Mouse (Mus musculus): ENCODE measurements around the gene Smurf1. TPM values are rescaled to one million over a fixed set of nuclear protein-coding genes. Genes with fewer than 3 reads are reported as not detected.

The Smurf1 gene
- 10 to 100 TPM; 30.1 to 34.3 TPM for total RNA-seq (2021)

GRCm38 (mm10) chr5:144965639-144966351 lies at the start of gene Smurf1:
Gene Smurf1 (minus strand): TSS chr5:144965847.
- peak; percentile 73 to 79 for DNase-seq (ENCODE audit: extremely low spot score in 1 of 2, low spot score in 1 of 2)

GRCm38 (mm10) chr5:145014278-145014677 lies 48.6 kb upstream of the Smurf1 start:
- DNase-seq (ENCODE audit: extremely low spot score in 1 of 2, low spot score in 1 of 2) = no peak

DNA sequence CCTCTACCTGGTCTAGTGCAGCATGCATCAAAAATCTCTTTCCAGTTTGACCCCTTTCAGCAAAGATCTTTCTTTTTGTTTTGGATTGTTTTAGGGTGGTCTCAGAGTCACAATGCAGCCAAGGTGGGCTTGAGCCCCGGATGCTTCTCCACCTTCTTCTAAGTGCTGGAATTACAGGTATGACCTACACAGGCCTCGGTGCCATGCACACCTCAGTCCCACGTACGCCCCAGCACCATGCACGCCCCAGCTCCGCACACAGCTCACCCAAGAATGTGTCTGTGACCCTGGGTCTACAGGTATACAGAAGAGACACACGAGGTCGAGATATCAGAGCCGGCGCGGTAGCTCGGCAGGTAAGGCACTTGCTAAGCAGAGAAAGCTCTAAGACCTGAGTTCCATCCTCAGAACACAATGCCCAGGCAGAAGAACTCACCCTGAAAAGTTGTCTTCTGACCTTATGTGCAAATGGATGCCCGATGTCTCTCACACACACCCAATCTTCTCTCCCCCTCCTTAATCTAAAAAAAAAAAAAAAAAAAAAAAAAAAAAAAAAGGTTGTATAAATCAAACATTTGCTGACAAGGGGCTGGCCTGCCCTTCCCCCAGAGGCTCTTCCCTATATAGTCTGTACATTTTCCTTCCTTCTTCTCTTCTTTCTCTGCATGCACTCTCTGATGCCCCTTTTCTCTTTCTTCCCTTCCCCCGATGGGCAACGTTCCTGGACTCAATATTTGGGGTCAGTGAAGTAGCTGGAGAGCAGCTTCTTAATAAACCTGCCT lies 43.4 kb upstream of the Smurf1 start:
- no peak for DNase-seq (ENCODE audit: extremely low spot score in 1 of 2, low spot score in 1 of 2)

- DNase-seq (ENCODE audit: extremely low spot score in 1 of 2, low spot score in 1 of 2) = no peak
These were observed 39.9 kb upstream of the Smurf1 start for GRCm38 (mm10) chr5:145005596-145005995.

- DNase-seq (ENCODE audit: extremely low spot score in 1 of 2, low spot score in 1 of 2) = no peak
These were observed 38.8 kb upstream of the Smurf1 start for GRCm38 (mm10) chr5:145004495-145004894.

GRCm38 (mm10) chr5:145003362-145003761 lies 37.7 kb upstream of the Smurf1 start:
- no peak for DNase-seq (ENCODE audit: extremely low spot score in 1 of 2, low spot score in 1 of 2)

DNA sequence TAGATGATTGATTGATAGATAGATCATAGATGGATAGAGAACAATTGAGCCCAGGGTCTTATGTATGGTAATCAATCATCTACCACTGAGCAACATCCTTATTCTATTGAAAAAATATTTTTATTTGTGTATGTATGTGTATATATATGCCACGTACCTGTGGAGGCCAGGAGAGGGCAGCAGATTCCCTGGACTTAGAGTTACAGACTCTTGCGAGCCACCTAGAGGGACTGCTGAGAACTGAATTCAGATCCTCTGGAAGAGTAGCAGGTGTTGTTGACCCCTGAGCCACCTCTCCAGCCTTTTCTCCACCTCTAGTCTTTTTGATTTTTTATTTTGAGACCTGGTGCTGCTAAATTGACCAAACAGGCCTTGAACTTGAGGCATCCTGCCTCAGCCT lies 32.8 kb upstream of the Smurf1 start:
- DNase-seq (ENCODE audit: extremely low spot score in 1 of 2, low spot score in 1 of 2) = no peak

GRCm38 (mm10) chr5:144990481-144990880 lies 24.8 kb upstream of the Smurf1 start:
- no peak for DNase-seq (ENCODE audit: extremely low spot score in 1 of 2, low spot score in 1 of 2)

DNA sequence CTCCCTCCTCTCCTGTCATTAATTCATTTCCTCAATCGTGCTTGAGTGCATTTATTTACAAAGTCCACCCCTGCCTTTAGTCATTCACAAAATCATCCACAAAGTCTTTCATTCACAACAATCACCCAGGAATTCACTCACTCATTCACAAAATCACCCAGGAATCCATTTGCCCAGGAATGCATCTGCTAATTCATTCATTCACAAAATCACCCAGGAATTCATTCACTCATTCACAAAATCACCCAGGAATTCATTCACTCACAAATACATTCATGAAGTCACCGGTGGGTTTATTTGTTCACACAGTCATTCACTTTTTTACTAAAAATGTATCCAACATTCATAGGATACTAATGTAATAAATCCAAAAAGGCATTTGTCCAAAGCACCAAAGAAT lies 24.4 kb upstream of the Smurf1 start:
- DNase-seq (ENCODE audit: extremely low spot score in 1 of 2, low spot score in 1 of 2) = no peak

DNA sequence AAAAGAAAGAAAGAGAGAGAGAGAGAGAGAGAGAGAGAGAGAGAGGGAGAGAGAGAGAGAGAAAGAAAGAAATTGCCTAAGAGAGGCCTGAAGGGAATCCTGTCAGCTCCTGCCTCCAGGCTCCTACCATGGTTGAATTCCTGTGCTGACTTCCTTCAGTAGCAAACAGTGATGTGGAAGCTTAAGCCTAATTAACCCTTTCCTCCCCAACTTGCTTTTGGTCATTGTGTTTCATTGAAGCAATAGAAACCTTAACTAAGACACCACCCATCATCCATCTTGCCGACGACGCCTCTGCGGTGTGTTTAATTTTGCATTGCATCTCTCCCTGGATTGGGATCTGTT lies 23.4 kb upstream of the Smurf1 start:
- DNase-seq (ENCODE audit: extremely low spot score in 1 of 2, low spot score in 1 of 2) = no peak

- DNase-seq (ENCODE audit: extremely low spot score in 1 of 2, low spot score in 1 of 2) = peak; percentile 14 to 28
These were observed 22.9 kb upstream of the Smurf1 start for GRCm38 (mm10) chr5:144988340-144989060.

GRCm38 (mm10) chr5:144987561-144987960 lies 21.9 kb upstream of the Smurf1 start:
- DNase-seq (ENCODE audit: extremely low spot score in 1 of 2, low spot score in 1 of 2) = no peak

GRCm38 (mm10) chr5:144984839-144985238 lies 19.2 kb upstream of the Smurf1 start:
- no peak for DNase-seq (ENCODE audit: extremely low spot score in 1 of 2, low spot score in 1 of 2)

DNA sequence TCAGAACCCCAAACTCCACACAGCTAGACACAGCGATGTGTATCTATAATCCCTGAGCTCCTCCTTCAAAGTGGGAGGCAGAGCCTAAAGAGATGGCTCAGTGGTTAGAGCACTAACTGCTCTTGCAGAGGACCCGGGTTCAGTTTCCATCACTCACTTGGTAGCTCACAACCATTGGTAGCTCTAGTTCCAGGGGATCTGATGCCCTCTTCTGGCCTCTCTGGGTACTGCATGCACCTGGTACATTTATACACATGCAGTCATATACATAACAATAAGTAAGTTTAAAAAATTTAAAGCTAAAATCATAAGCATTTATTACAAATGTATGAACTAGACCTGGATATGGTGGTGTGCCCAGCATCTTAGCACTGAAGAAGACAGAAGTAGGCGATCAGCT lies 17.6 kb upstream of the Smurf1 start:
- DNase-seq (ENCODE audit: extremely low spot score in 1 of 2, low spot score in 1 of 2) = no peak

DNA sequence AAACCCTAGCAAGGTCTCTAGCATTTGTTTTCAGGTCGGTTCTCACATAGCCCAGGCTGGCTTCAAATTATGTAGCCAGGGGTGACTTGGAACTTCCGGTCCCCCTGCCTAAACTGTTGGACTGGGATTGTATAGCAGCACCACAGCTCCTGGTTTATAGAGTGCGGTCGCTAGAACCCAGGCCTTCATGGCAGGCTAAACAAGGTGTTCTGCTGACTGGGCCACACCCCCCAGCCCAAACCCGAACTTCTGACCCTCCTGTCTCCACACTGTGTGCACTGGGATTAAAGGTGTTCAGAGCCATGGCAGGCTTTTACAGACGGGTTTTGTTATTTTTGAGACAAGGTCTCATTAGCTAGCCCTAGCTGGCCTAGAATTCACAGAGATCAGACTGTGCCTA lies 13.5 kb upstream of the Smurf1 start:
- no peak for DNase-seq (ENCODE audit: extremely low spot score in 1 of 2, low spot score in 1 of 2)

DNA sequence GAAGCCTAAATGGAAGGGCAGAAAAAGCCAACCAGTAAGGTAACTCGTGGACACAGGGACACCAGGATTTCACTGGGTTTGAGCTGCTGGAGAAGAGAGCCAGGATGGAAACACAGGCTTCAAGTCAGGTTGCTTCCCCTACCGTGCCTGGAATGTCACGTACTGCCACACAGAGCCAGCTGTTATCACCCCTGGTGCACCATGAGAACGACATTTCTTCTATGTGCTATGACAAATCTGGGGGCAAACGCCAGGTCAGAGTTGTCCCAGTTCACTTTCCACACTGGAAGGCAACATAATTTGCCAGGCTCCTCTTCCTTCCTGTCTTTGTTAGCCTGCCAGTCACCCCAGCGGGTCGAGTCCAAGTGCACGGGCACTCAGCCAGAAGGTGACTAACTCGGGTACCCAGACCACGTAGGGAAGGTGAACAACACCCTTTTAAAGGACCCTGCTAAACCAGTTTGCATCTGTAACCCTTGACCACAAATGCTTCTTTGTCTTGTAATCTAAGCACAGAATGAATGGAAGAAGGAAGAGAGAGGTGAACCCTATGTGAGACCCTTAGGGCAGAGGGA lies 13.0 kb upstream of the Smurf1 start:
- no peak for DNase-seq (ENCODE audit: extremely low spot score in 1 of 2, low spot score in 1 of 2)

- DNase-seq (ENCODE audit: extremely low spot score in 1 of 2, low spot score in 1 of 2) = no peak
These were observed 5.6 kb upstream of the Smurf1 start for GRCm38 (mm10) chr5:144971266-144971665.

GRCm38 (mm10) chr5:144964872-144965638 lies 592 bp downstream of the Smurf1 start:
- peak; percentile 60 to 63 for DNase-seq (ENCODE audit: extremely low spot score in 1 of 2, low spot score in 1 of 2)

GRCm38 (mm10) chr5:144964465-144964864 lies 1.2 kb downstream of the Smurf1 start:
- DNase-seq (ENCODE audit: extremely low spot score in 1 of 2, low spot score in 1 of 2) = no peak

DNA sequence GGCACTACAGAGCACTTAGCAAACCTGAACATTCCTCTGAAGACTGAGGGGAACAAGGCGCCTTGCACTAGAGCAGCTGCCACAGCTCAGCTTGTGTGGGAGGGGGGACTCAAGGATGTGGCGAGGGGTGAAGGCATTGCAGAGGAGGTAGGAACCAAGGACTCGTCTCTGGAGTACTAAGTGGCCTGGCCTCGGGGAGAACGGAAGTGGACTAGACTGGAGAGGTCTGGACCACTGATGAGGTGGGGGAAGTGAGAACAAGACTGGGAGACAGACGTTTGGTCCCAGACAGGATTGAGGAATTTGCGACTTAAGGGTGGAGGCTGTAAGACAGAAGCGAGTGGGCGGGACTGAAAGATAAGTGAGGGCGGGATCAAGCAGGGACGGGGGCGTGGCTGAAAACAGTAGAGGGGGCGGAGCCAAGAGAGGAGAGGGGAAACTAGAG lies 1.8 kb downstream of the Smurf1 start:
- DNase-seq (ENCODE audit: extremely low spot score in 1 of 2, low spot score in 1 of 2) = peak in 1 of 2 experiments; percentile 51
